Mouse (Mus musculus) embryonic facial prominence, embryonic 14.5 days (tissue): ENCODE measurements around the gene Gm28035. TPM values are rescaled to one million over a fixed set of nuclear protein-coding genes. Genes with fewer than 3 reads are reported as not detected.

Experiments
- ATAC-seq: fragments of 200-750 bp; cut with Nextera tagmentation; 2 replicates; pipeline ENCODE4 v1.8.0; 2017; ENCODE audit warnings: low read depth, moderate number of reproducible peaks, moderate TSS enrichment
- DNase-seq: peaks from one replicate; pipeline ENCODE4 v3.0.0-alpha.2; 2015; ENCODE audit warnings: low spot score
- H3K27ac ChIP-seq: fragments of 300-500 bp; sonication (generic); replicated peaks from 2 replicates; pipeline ENCODE4 v1.5.1; 2014; ENCODE audit warnings: low read depth, mild to moderate bottlenecking, low read length, moderate library complexity
- H3K27me3 ChIP-seq: fragments of 300-500 bp; sonication (generic); replicated peaks from 2 replicates; pipeline ENCODE4 v1.6.1; 2014; ENCODE audit warnings: low read length; ENCODE audit not compliant: control insufficient read depth, insufficient read depth
- H3K36me3 ChIP-seq: fragments of 300-500 bp; sonication (generic); 2 replicates; pipeline ENCODE4 v1.6.1; 2014; ENCODE audit warnings: low read length, mixed read lengths; ENCODE audit not compliant: control insufficient read depth, insufficient read depth
- H3K4me1 ChIP-seq: fragments of 300-500 bp; sonication (generic); 2 replicates; pipeline ENCODE4 v1.6.1; 2014; ENCODE audit warnings: antibody characterized with exemption, low read length; ENCODE audit not compliant: control insufficient read depth, insufficient read depth
- H3K4me2 ChIP-seq: fragments of 300-500 bp; sonication (generic); 2 replicates; pipeline ENCODE4 v1.6.1; 2014; ENCODE audit warnings: low read depth, mild to moderate bottlenecking, low read length, moderate library complexity, mixed read lengths
- H3K4me3 ChIP-seq: fragments of 300-500 bp; sonication (generic); 2 replicates; pipeline ENCODE4 v1.5.1; 2014; ENCODE audit warnings: low read depth, mild to moderate bottlenecking, low read length
- H3K9ac ChIP-seq: fragments of 300-500 bp; sonication (generic); 2 replicates; pipeline ENCODE4 v1.6.1; 2014; ENCODE audit warnings: low read depth, mild to moderate bottlenecking, low read length, moderate library complexity, mixed read lengths
- H3K9me3 ChIP-seq: fragments of 300-500 bp; sonication (generic); 2 replicates; pipeline ENCODE4 v1.6.1; 2016; ENCODE audit warnings: low read length; ENCODE audit not compliant: control insufficient read depth
- WGBS: fragments of 180-500 bp; shearing (Covaris S2); extraction: QIAGEN DNeasy Blood & Tissue Kit; methylation state at CpG from one replicate; pipeline ENCODE4 v1.1.7; 2014; 5-methylcytosine and 5-hydroxymethylcytosine counted together
- polyA plus RNA-seq: library from polyadenylated mRNA; unstranded; fragments of >200 nt; fragmentation: Nextera tagmentation; extraction: Ambion mirVana; gene quantifications from 2 replicates; pipeline ENCODE4 v1.2.1, GENCODE M21; 2014

The Gm28035 gene
- polyA plus RNA-seq, 1 experiment from 2014 or later = 0.06 TPM

DNA sequence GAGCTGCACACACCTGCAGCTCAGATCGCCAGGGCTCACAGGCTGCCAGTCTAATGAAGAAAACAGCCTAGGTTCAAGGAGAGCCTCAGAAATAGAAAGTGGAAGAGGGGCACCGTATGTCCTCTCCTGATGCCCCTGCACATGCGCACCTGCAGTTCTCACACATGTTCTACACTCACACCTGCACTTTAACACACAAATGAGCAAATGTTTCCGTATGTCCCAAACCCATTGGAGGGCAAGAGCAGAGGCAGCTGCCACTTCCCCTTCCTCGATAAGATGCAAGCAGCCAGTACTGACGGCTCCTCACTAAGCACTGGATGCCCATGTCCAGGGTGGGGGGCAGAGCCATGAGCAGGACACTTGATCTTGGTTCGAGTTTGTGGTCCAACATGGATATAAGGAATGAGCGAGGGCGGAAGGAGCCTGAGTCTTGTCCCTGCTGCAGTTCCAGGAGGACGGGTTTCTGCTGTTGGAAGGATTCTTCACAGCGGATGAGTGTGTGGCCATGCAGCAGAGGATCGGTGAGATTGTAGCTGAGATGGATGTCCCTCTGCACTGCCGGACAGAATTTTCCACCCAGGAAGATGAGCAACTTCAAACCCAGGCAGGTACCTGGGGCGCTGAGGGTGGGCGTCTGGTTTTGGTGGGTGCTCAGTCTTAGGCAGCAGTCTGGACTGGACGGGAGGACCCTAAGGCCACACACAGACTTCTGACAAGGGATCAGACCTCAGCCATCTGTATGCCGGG, 29.0 kb downstream of the Gm28035 start:
- Histone ChIP-seq H3K27me3 (no peaks in the 10 kb centered on the region), H3K9ac (no peak overlapping the region), H3K36me3 (peaks cover under 1% of the 10 kb centered on the region; the same call in 1 of the 2 replicates), H3K4me3 (no peak overlapping the region), H3K9me3 (no peaks in the 10 kb centered on the region), H3K27ac (peak overlapping the region; percentile 22; the same call in 1 of the 2 replicates), H3K4me2 (no peak overlapping the region), H3K4me1 (peaks cover 27% of the 10 kb centered on the region)
- ATAC-seq = no peak
- DNase-seq = no peak
- WGBS = 85% methylated on average over 17 of the region's 17 CpGs

DNA sequence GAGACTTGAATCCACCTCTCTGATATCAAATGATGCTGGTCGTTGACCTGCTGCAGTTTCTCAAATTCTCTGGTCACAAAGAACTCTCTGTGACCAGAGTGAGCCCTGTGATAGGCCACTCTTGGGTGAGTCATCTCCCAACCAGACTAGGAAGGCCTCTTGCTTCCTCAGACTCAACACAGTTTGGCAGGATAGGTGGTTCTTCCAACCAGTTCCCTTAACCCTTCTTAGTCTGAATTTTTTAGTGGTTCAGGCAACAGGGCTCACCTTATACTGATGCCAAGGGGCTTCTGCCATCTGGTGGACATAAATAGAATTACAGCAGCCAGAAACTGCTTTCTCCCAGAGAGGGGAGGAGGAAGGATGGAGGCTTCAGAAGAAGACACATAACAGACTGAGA, 29.8 kb downstream of the Gm28035 start:
- Histone ChIP-seq H3K27me3 (no peaks in the 10 kb centered on the region), H3K4me1 (peaks cover 19% of the 10 kb centered on the region), H3K27ac (peak overlapping the region; percentile 22; the same call in 1 of the 2 replicates), H3K9ac (no peak overlapping the region), H3K4me2 (no peak overlapping the region), H3K36me3 (no peaks in the 10 kb centered on the region), H3K9me3 (no peaks in the 10 kb centered on the region), H3K4me3 (no peak overlapping the region)
- 15% methylated on average over 1 of the region's 1 CpGs for WGBS
- peak; percentile 89 for DNase-seq
- peak; percentile 88 for ATAC-seq

DNA sequence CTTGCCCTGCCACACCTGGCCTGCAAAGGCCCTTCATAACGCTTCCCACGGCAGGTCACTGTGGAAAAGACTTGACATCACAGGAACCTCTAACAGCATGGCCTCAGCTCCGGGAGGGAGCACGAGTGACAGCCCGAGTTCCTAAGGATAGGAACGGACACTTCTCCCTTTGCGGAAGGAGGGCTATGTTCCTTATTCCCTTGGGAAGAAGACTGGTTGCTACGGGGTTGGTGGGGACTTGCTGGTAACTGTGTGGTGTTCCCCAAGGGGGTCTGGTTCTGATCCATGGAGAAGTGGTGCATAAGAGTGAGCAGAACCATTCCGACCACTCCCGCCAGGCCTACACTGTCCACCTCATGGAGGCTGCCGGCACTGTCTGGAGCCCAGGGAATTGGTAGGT, 40.4 kb downstream of the Gm28035 start, which contains the start of gene Gm28038:
Gene Gm28038, plus strand, starts transcription at position 301 of the 400 bp plus-strand sequence.
- no peak for ATAC-seq
- H3K9me3 ChIP-seq = no peaks in the 10 kb centered on the region

GRCm38 (mm10) chr2:30281651-30282050, 41.3 kb downstream of the Gm28035 start:
- H3K27ac ChIP-seq = no peak overlapping the region
- H3K9me3 ChIP-seq = no peaks in the 10 kb centered on the region
- H3K4me3 ChIP-seq = no peak overlapping the region
- no peak overlapping the region for H3K4me2 ChIP-seq
- no peaks in the 10 kb centered on the region for H3K27me3 ChIP-seq
- no peaks in the 10 kb centered on the region for H3K36me3 ChIP-seq
- no peak for DNase-seq
- no peak for ATAC-seq
- peaks cover 7% of the 10 kb centered on the region for H3K4me1 ChIP-seq
- 77% methylated on average over 3 of the region's 3 CpGs for WGBS
- H3K9ac ChIP-seq = no peak overlapping the region

More for the DNA sequence above, 40.4 kb downstream of the Gm28035 start, which contains the start of gene Gm28038:
- Histone ChIP-seq H3K9ac (no peak within 1 kb of the TSS), H3K4me2 (no peak within 1 kb of the TSS), H3K4me1 (peaks cover 7% of the 10 kb centered on the region), H3K27ac (no peak within 1 kb of the TSS), H3K4me3 (no peak within 1 kb of the TSS), H3K36me3 (no peaks in the 10 kb centered on the region), H3K27me3 (no peaks in the 10 kb centered on the region)
- 87% methylated on average over 11 of the region's 11 CpGs for WGBS
- DNase-seq = no peak

DNA sequence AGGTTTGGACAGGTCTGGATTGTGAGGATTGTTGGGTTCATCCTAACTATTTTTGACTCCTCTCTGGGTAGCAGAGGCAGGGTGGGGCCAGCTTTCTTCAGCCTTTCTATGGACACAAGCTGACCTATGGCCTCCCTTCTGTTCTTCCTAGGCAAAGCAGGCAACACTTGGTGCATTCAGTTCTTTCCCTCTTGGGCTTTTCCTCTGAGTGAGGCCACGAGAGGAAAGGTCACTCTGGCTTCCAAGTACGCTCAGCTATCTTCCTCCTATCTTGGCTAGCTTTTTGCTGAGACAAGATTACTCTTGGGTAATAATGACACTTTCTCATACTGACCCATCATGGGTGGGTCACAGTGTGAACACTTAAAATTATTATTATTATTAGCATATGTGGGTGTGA, 42.8 kb downstream of the Gm28035 start:
- 95% methylated on average over 2 of the region's 2 CpGs for WGBS
- H3K4me3 ChIP-seq = no peak overlapping the region
- H3K4me2 ChIP-seq = no peak overlapping the region
- ATAC-seq (no peak), DNase-seq (no peak)
- no peak overlapping the region for H3K9ac ChIP-seq
- no peaks in the 10 kb centered on the region for H3K9me3 ChIP-seq
- no peaks in the 10 kb centered on the region for H3K27me3 ChIP-seq
- no peak overlapping the region for H3K27ac ChIP-seq
- no peaks in the 10 kb centered on the region for H3K36me3 ChIP-seq
- peaks cover 15% of the 10 kb centered on the region for H3K4me1 ChIP-seq

DNA sequence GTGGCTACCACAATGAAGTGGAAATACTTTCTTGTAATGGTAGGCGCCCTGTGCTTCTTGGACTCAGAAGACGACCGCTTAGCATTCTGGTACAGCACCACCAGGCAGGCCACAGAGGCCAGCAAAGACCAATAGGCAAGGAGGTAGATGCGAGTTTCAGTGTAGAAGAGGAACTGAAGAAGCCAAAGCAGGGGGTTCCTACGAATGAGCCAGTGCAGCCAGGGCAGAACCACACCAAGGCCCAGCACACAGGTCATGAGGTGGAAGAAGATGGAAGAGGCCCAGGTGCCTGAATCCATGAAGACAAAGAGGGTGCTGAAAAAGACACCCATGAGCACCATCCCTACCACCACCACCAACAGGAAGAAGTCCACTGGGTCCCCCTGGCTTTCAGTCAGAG, 44.6 kb downstream of the Gm28035 start:
- no peak for DNase-seq
- H3K4me2 ChIP-seq = peak overlapping the region; percentile 93
- peak overlapping the region; percentile 95 for H3K4me3 ChIP-seq
- peak overlapping the region; percentile 95 for H3K9ac ChIP-seq
- H3K27ac ChIP-seq = no peak overlapping the region
- no peaks in the 10 kb centered on the region for H3K9me3 ChIP-seq
- peaks cover 15% of the 10 kb centered on the region for H3K4me1 ChIP-seq
- no peaks in the 10 kb centered on the region for H3K27me3 ChIP-seq
- ATAC-seq = no peak
- WGBS = 91% methylated on average over 5 of the region's 5 CpGs
- H3K36me3 ChIP-seq = 0 out of 2 replicates have a peak, but pooled peaks cover 3% of the 10 kb centered on the region

DNA sequence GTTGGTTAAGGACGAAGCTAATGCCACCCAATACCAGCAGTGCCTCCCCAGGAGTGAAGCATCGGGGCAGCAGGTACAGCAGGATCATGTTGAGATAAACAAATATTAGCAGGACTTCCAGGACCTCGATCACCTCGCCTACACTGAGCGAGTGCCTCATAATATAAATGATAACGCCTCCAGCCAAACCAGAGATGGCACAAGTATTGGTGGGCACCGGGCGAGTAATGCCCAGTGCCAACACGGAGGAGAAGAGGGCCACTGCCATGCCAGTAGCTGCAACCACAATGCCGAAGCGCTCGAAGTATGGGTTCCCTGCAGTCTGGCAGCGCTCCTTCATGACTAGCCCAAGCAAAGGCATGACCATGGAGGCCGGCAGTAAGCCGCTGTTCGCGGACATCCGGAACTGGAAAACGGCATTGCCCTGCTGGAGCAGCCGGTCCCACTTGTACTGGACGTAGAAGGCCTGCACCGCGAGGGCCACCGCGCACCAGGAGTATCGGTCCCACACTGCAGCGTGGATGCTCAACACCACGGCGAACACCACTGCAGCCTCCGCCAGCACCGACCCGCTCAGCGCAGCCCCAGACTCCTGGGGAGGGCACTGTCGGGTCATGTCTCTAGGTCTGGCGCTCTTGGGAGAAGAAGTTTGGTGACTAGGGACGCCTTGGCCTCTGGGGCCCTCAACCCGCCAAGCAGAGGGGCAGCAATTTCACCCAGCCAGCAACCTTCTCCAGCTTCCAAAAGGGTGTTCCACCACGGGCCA, 45.2 kb downstream of the Gm28035 start:
- peak overlapping the region; percentile 95 for H3K4me3 ChIP-seq
- 15% methylated on average over 36 of the region's 38 CpGs for WGBS
- peak overlapping the region; percentile 95 for H3K9ac ChIP-seq
- H3K27me3 ChIP-seq = no peaks in the 10 kb centered on the region
- DNase-seq = no peak
- peak; percentile 54 for ATAC-seq
- H3K27ac ChIP-seq = peak overlapping the region; percentile 28; the same call in 1 of the 2 replicates
- H3K9me3 ChIP-seq = no peaks in the 10 kb centered on the region
- peaks cover 15% of the 10 kb centered on the region for H3K4me1 ChIP-seq
- H3K36me3 ChIP-seq = 0 out of 2 replicates have a peak, but pooled peaks cover 3% of the 10 kb centered on the region
- peak overlapping the region; percentile 93 for H3K4me2 ChIP-seq

- under 1% methylated on average over 32 of the region's 68 CpGs for WGBS
- ATAC-seq = peak; percentile 94
These were observed 46.0 kb downstream of the Gm28035 start, which contains the start of the genes Dolk and Nup188 for GRCm38 (mm10) chr2:30286192-30287026. Gene Dolk, minus strand, starts transcription at chr2:30286334. Gene Nup188, plus strand, starts transcription at chr2:30286397.

More at GRCm38 (mm10) chr2:30286192-30287026, 46.0 kb downstream of the Gm28035 start, which contains the start of the genes Dolk and Nup188:
- Histone ChIP-seq H3K4me2 (peak within 1 kb of the TSS; percentile 93), H3K27ac (peak within 1 kb of the TSS; percentile 70), H3K4me1 (peaks cover 15% of the 10 kb centered on the region), H3K27me3 (no peaks in the 10 kb centered on the region), H3K4me3 (peak within 1 kb of the TSS; percentile 95), H3K9me3 (no peaks in the 10 kb centered on the region), H3K36me3 (0 out of 2 replicates have a peak, but pooled peaks cover 3% of the 10 kb centered on the region), H3K9ac (peak within 1 kb of the TSS; percentile 95)
- DNase-seq = peak; percentile 97
